Mouse (Mus musculus) heart, postnatal 14 days (tissue): ENCODE results near the gene Cdca7. TPM values are rescaled to one million over a fixed set of nuclear protein-coding genes. Genes with fewer than 3 reads are reported as not detected.

Experiments used
- total RNA-seq, 2 experiments: library from RNA; stranded (reverse); gene quantifications; 2 replicates each; pipeline ENCODE4 v1.2.3; 2021

The Cdca7 gene
- total RNA-seq, 2 experiments from 2014 or later = 2.9 to 9.4 TPM

Other genes with a start within 250 kb of the Cdca7 start
- gene Map3k20, start 190.5 kb upstream of the Cdca7 start, total RNA-seq = 100 to 1,000 TPM; 220 to 230 TPM